Mouse (Mus musculus): ENCODE measurements around the gene Tom1l2.

Gene Tom1l2

GRCm38 (mm10) chr11:60260743-60261142, 92.0 kb downstream of the Tom1l2 start:
- DNase-seq: no peak

GRCm38 (mm10) chr11:60257696-60258095, 95.0 kb downstream of the Tom1l2 start:
- DNase-seq: no peak

GRCm38 (mm10) chr11:60256713-60257112, 96.0 kb downstream of the Tom1l2 start:
- DNase-seq: no peak

- no peak for DNase-seq
Measured at GRCm38 (mm10) chr11:60256176-60256681, 96.5 kb downstream of the Tom1l2 start.

GRCm38 (mm10) chr11:60255639-60256038, 97.1 kb downstream of the Tom1l2 start:
- DNase-seq: no peak

- DNase-seq: no peak
Measured at GRCm38 (mm10) chr11:60255181-60255580, 97.5 kb downstream of the Tom1l2 start.

- no peak for DNase-seq
Measured at GRCm38 (mm10) chr11:60254308-60254707, 98.4 kb downstream of the Tom1l2 start.

- DNase-seq: no peak
Measured at GRCm38 (mm10) chr11:60253546-60253945, 99.2 kb downstream of the Tom1l2 start.

- DNase-seq: peak; percentile 67 to 71
Measured at GRCm38 (mm10) chr11:60250971-60251643, 101.6 kb downstream of the Tom1l2 start.

- no peak for DNase-seq
Measured at GRCm38 (mm10) chr11:60249885-60250284, 102.8 kb downstream of the Tom1l2 start.

- DNase-seq: no peak
Measured at GRCm38 (mm10) chr11:60248596-60249404, 103.9 kb downstream of the Tom1l2 start.

- DNase-seq: no peak
Measured at GRCm38 (mm10) chr11:60247753-60248550, 104.8 kb downstream of the Tom1l2 start.

GRCm38 (mm10) chr11:60246077-60246476, 106.6 kb downstream of the Tom1l2 start:
- DNase-seq: no peak

GRCm38 (mm10) chr11:60244503-60245143, 108.1 kb downstream of the Tom1l2 start:
- no peak for DNase-seq

GRCm38 (mm10) chr11:60240509-60240908, 112.2 kb downstream of the Tom1l2 start:
- DNase-seq: no peak

- no peak for DNase-seq
Measured at GRCm38 (mm10) chr11:60235351-60235750, 117.4 kb downstream of the Tom1l2 start.

GRCm38 (mm10) chr11:60233235-60233634, 119.5 kb downstream of the Tom1l2 start:
- DNase-seq: no peak

- DNase-seq: no peak
Measured at GRCm38 (mm10) chr11:60232441-60233058, 120.2 kb downstream of the Tom1l2 start.

GRCm38 (mm10) chr11:60231951-60232350, 120.8 kb downstream of the Tom1l2 start:
- no peak for DNase-seq

- no peak for DNase-seq
Measured at GRCm38 (mm10) chr11:60231326-60231725, 121.4 kb downstream of the Tom1l2 start.

GRCm38 (mm10) chr11:60230512-60230911, 122.2 kb downstream of the Tom1l2 start:
- DNase-seq: no peak

GRCm38 (mm10) chr11:60229821-60230220, 122.9 kb downstream of the Tom1l2 start:
- DNase-seq: no peak
